Mouse (Mus musculus) heart, postnatal 0 days (tissue): ENCODE results near the gene Prm3. TPM values are rescaled to one million over a fixed set of nuclear protein-coding genes. Genes with fewer than 3 reads are reported as not detected.

Experiments used
- ATAC-seq: fragments of 200-750 bp; cut with Nextera tagmentation; 2 replicates; pipeline ENCODE4 v1.8.0; 2017; ENCODE audit warnings: low read depth, moderate number of reproducible peaks, moderate library complexity; ENCODE audit not compliant: insufficient read depth
- DNase-seq: peaks from one replicate; pipeline ENCODE4 v3.0.0-alpha.2; 2016; ENCODE audit warnings: low spot score
- H3K27ac ChIP-seq: fragments of 300-500 bp; sonication (generic); 2 replicates; pipeline ENCODE4 v1.5.1; 2014; ENCODE audit warnings: low read depth, mild to moderate bottlenecking
- H3K27me3 ChIP-seq: fragments of 300-500 bp; sonication (generic); 2 replicates; pipeline ENCODE4 v1.6.1; 2014; ENCODE audit warnings: low read length, mixed read lengths; ENCODE audit not compliant: control insufficient read depth, insufficient read depth
- H3K36me3 ChIP-seq: fragments of 300-500 bp; sonication (generic); replicated peaks from 2 replicates; pipeline ENCODE4 v1.6.1; 2014; ENCODE audit warnings: low read length, mixed read lengths; ENCODE audit not compliant: control insufficient read depth, insufficient read depth
- H3K4me1 ChIP-seq: fragments of 300-500 bp; sonication (generic); 2 replicates; pipeline ENCODE4 v1.6.1; 2014; ENCODE audit warnings: antibody characterized with exemption; ENCODE audit not compliant: control insufficient read depth, insufficient read depth
- H3K4me2 ChIP-seq: fragments of 300-500 bp; sonication (generic); 2 replicates; pipeline ENCODE4 v1.6.1; 2014; ENCODE audit warnings: low read depth, mild to moderate bottlenecking, low read length, moderate library complexity
- H3K4me3 ChIP-seq: fragments of 300-500 bp; sonication (generic); 2 replicates; pipeline ENCODE4 v1.5.1; 2014; ENCODE audit warnings: low read depth, low read length
- H3K9ac ChIP-seq: fragments of 300-500 bp; sonication (generic); replicated peaks from 2 replicates; pipeline ENCODE4 v1.6.1; 2014; ENCODE audit warnings: low read depth, low read length, mixed read lengths
- H3K9me3 ChIP-seq: fragments of 300-500 bp; sonication (generic); replicated peaks from 2 replicates; pipeline ENCODE4 v1.6.1; 2016; ENCODE audit warnings: low read length; ENCODE audit not compliant: control insufficient read depth
- CTCF ChIP-seq: IDR thresholded peaks from 2 replicates; pipeline ENCODE4 v1.5.1; 2016; ENCODE audit warnings: antibody characterized with exemption, control low read depth, low read depth
- EP300 ChIP-seq: IDR thresholded peaks from 2 replicates; pipeline ENCODE4 v1.6.1; 2016; ENCODE audit warnings: antibody characterized with exemption, low read depth
- WGBS: fragments of 180-500 bp; shearing (Covaris S2); extraction: QIAGEN DNeasy Blood & Tissue Kit; methylation state at CpG from one replicate; pipeline ENCODE4 v1.1.7; 2014; 5-methylcytosine and 5-hydroxymethylcytosine counted together
- polyA plus RNA-seq: library from polyadenylated mRNA; unstranded; fragments of >200 nt; fragmentation: Nextera tagmentation; extraction: Ambion mirVana; gene quantifications from 2 replicates; pipeline ENCODE4 v1.2.1, GENCODE M21; 2015
- total RNA-seq: library from RNA; depleted of rRNA; stranded (reverse); fragments of >200 nt; gene quantifications from 2 replicates; pipeline ENCODE4 v1.2.3, GENCODE M21; 2014; ENCODE audit warnings: low replicate concordance; rRNA removed

Gene Prm3
- total and polyA plus RNA-seq, 2 experiments from 2014 or later: not detected

GRCm38 (mm10) chr16:10749226-10749625 is 41.5 kb downstream of the Prm3 start:
- no peak for ATAC-seq
- H3K4me2 ChIP-seq: no peak overlapping the region
- peaks cover 9% of the 10 kb centered on the region; the same call in 1 of the 2 replicates for H3K4me1 ChIP-seq
- H3K9me3 ChIP-seq: no peaks in the 10 kb centered on the region
- TF ChIP-seq EP300 (no peak), CTCF (no peak)
- no peaks in the 10 kb centered on the region for H3K36me3 ChIP-seq
- no peak overlapping the region for H3K9ac ChIP-seq
- WGBS: 23% methylated on average over 7 of the region's 7 CpGs
- no peak overlapping the region for H3K4me3 ChIP-seq
- DNase-seq: no peak
- no peaks in the 10 kb centered on the region for H3K27me3 ChIP-seq
- H3K27ac ChIP-seq: no peak overlapping the region

- Histone ChIP-seq H3K27ac (no peak overlapping the region), H3K4me1 (peaks cover 32% of the 10 kb centered on the region), H3K36me3 (no peaks in the 10 kb centered on the region), H3K9ac (no peak overlapping the region), H3K4me3 (no peak overlapping the region), H3K9me3 (no peaks in the 10 kb centered on the region), H3K27me3 (no peaks in the 10 kb centered on the region), H3K4me2 (no peak overlapping the region)
- ATAC-seq (no peak), DNase-seq (peak; percentile 37)
- WGBS: 62% methylated on average over 2 of the region's 2 CpGs
- TF ChIP-seq EP300: no peak
- TF ChIP-seq CTCF: no peak
These were observed 49.6 kb downstream of the Prm3 start for GRCm38 (mm10) chr16:10741082-10741481.

Other genes starting within 250 kb of the Prm3 start
- 41.9 and 76.4 TPM in 2 replicates for gene Dexi, start 247.9 kb downstream of the Prm3 start, total RNA-seq
- 15.0 and 15.6 TPM in 2 replicates for gene Dexi, start 247.9 kb downstream of the Prm3 start, polyA plus RNA-seq
- 32.0 and 39.6 TPM in 2 replicates for gene Clec16a, start 245.6 kb downstream of the Prm3 start, total RNA-seq
- 36.1 and 37.7 TPM in 2 replicates for gene Clec16a, start 245.6 kb downstream of the Prm3 start, polyA plus RNA-seq
- gene Socs1, start 5.4 kb downstream of the Prm3 start, total RNA-seq: 0.80 and 5.0 TPM in 2 replicates
- 2.7 and 3.2 TPM in 2 replicates for gene Socs1, start 5.4 kb downstream of the Prm3 start, polyA plus RNA-seq
- gene Tnp2, start 2.3 kb downstream of the Prm3 start, total RNA-seq: not detected in 2 replicates
- gene Tnp2, start 2.3 kb downstream of the Prm3 start, polyA plus RNA-seq: not detected in 2 replicates
- not detected in 2 replicates for gene Prm2, start 5.2 kb upstream of the Prm3 start, total RNA-seq
- not detected in 2 replicates for gene Prm2, start 5.2 kb upstream of the Prm3 start, polyA plus RNA-seq
- not detected in 2 replicates for gene Prm1, start 14.9 kb upstream of the Prm3 start, total RNA-seq
- not detected in 2 replicates for gene Prm1, start 14.9 kb upstream of the Prm3 start, polyA plus RNA-seq
- gene Gm11172, start 22.0 kb upstream of the Prm3 start, total RNA-seq: not detected in 2 replicates
- not detected in 2 replicates for gene Gm11172, start 22.0 kb upstream of the Prm3 start, polyA plus RNA-seq
- 1.6 and 2.1 TPM in 2 replicates for gene Rmi2, start 44.1 kb upstream of the Prm3 start, total RNA-seq
- 0.83 and 1.2 TPM in 2 replicates for gene Rmi2, start 44.1 kb upstream of the Prm3 start, polyA plus RNA-seq